Mouse (Mus musculus) adrenal gland, adult (tissue): ENCODE measurements around the gene Klk7.

Source experiments
- DNase-seq, 2 experiments: peaks; one replicate each; pipeline ENCODE4 v3.0.0; 2022 to 2023; ENCODE audit warnings: low spot score in 1 of 2; ENCODE audit not compliant: inconsistent age in 2 of 2

Klk7 gene

GRCm38 (mm10) chr7:43796355-43796754, 14.7 kb upstream of the Klk7 start:
- DNase-seq: no peak

- no peak for DNase-seq
Measured at GRCm38 (mm10) chr7:43797333-43797769, 13.7 kb upstream of the Klk7 start, which contains the start of gene Klk8. Gene Klk8 (plus strand): TSS chr7:43797577.

- DNase-seq: no peak
Measured at GRCm38 (mm10) chr7:43797844-43798462, 13.1 kb upstream of the Klk7 start.

GRCm38 (mm10) chr7:43799876-43800275, 11.2 kb upstream of the Klk7 start:
- no peak for DNase-seq

- DNase-seq: no peak
Measured at GRCm38 (mm10) chr7:43815211-43815610, 4.1 kb downstream of the Klk7 start.

- DNase-seq: no peak
Measured at GRCm38 (mm10) chr7:43816746-43817145, 5.7 kb downstream of the Klk7 start.

- DNase-seq: no peak
Measured at GRCm38 (mm10) chr7:43821581-43821980, 10.5 kb downstream of the Klk7 start.

- DNase-seq: no peak
Measured at GRCm38 (mm10) chr7:43824199-43824598, 13.1 kb downstream of the Klk7 start, which contains the start of gene Klk6. Gene Klk6 (plus strand): TSS chr7:43824499.

GRCm38 (mm10) chr7:43826056-43826455, 15.0 kb downstream of the Klk7 start:
- no peak for DNase-seq

- DNase-seq: no peak
Measured at GRCm38 (mm10) chr7:43827706-43828105, 16.6 kb downstream of the Klk7 start.

- no peak for DNase-seq
Measured at GRCm38 (mm10) chr7:43829006-43829405, 17.9 kb downstream of the Klk7 start.

GRCm38 (mm10) chr7:43841701-43842100, 30.6 kb downstream of the Klk7 start, which contains the start of gene Klk5:
Gene Klk5 (plus strand): TSS chr7:43841971.
- no peak for DNase-seq

GRCm38 (mm10) chr7:43843801-43844200, 32.7 kb downstream of the Klk7 start:
- DNase-seq: no peak

- no peak for DNase-seq
Measured at GRCm38 (mm10) chr7:43851616-43852015, 40.5 kb downstream of the Klk7 start.

- no peak for DNase-seq
Measured at GRCm38 (mm10) chr7:43854642-43855380, 43.7 kb downstream of the Klk7 start.

GRCm38 (mm10) chr7:43855709-43856108, 44.6 kb downstream of the Klk7 start:
- no peak for DNase-seq

- DNase-seq: no peak
Measured at GRCm38 (mm10) chr7:43856307-43856706, 45.2 kb downstream of the Klk7 start.

- DNase-seq: no peak
Measured at GRCm38 (mm10) chr7:43857501-43857900, 46.4 kb downstream of the Klk7 start.

- no peak for DNase-seq
Measured at GRCm38 (mm10) chr7:43860411-43860810, 49.3 kb downstream of the Klk7 start.
